Mouse (Mus musculus) liver, postnatal 0 days (tissue): ENCODE measurements around the gene Adam10.

ENCODE experiments used
- CTCF ChIP-seq: sonication (generic); IDR thresholded peaks from 2 replicates; pipeline ENCODE4 v1.5.1; 2016; ENCODE audit warnings: antibody characterized with exemption, low read depth
- EP300 ChIP-seq: IDR thresholded peaks from 2 replicates; pipeline ENCODE4 v1.6.1; 2016; ENCODE audit warnings: antibody characterized with exemption, low read depth, mild to moderate bottlenecking

- no peak for TF ChIP-seq CTCF
- TF ChIP-seq EP300, result no peak
These were observed 116.6 kb downstream of the Adam10 start for GRCm38 (mm10) chr9:70795439-70795757.
